Mouse (Mus musculus) cerebellum, adult 9-10 months (tissue): Measurements from ENCODE around the gene Rnf148.

Experiments used
- DNase-seq: peaks from one replicate; pipeline ENCODE4 v3.0.0; 2022

The Rnf148 gene

DNA sequence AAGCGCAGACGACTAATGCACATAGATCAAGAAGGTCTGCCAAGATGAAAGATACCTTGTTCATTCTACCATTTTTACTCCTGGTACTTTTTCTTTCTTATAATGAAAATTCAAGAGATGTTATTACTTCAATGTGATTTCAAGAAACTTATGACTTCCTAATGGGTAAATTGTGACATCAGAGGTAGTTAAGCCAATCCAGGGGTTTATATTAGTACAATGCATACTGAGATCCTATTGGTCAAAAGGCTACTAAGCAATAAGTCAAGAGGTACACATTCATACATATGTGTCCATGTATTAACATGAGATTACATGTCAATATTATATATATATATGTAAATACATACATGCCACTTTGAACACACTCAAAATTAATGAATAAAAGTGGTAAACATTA is at the start of gene Rnf148:
Gene Rnf148, minus strand, starts transcription at position 101 of the 400 bp plus-strand sequence.
- DNase-seq: no peak

DNA sequence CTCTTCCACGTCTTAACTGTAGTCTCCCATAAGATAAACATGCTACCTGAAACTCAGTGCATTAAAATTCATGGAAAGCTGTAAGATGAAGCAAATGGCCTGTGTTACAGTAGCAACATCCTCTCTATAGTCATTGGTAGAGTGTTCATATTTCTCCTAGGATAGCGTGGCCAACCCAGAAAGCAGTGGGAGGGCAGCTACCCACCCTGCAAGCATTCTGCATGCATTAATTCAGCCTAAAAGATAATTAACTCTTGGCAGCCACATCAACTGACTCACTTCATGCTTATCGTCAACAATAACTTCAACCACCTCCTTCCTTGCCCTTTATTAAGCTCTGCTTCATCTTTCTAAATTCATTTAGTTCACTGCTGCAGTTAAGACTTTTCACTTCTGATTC is 45.9 kb upstream of the Rnf148 start:
- no peak for DNase-seq

DNA sequence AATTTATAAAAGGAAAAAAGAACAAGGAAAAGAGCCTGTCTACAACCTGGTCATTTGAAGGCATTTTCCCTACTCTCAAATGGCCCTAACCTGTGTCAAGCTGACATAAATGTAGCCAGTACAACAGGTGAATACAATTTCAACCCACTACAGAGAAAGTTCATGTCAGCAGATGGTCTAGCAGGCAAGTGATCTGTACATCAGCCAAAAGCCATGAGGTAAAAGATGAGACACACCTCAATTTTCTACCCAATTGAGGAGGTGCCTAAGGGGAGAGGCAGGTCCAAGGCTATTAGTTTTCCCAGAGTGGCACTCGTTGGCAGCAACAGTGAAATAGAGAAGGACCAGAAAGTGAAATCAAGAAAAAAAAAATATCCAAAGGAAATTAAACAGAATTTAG is 23.2 kb upstream of the Rnf148 start:
- peak; percentile 55 for DNase-seq

DNA sequence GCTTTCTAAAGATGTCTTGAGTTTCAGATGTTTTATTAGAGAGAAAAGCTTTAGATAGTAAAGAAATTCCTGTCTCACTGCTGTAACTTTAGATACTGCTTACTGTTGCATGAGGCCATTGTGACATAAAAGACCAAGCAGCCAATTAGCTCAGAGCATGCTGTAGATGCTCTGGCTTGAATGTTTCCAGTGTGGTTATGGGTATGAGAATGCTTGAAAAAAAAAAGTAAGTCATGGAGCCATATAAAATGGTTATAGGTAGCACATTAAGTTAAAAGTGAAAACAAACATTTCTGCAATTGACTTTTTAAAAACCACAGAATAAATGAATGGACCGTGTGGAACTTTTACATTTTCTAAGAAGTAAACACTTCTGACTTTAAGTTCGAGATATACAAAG is 4.7 kb downstream of the Rnf148 start, which contains the start of gene Rnf133:
Gene Rnf133, minus strand, starts transcription at position 101 of the 400 bp plus-strand sequence.
- DNase-seq: no peak

DNA sequence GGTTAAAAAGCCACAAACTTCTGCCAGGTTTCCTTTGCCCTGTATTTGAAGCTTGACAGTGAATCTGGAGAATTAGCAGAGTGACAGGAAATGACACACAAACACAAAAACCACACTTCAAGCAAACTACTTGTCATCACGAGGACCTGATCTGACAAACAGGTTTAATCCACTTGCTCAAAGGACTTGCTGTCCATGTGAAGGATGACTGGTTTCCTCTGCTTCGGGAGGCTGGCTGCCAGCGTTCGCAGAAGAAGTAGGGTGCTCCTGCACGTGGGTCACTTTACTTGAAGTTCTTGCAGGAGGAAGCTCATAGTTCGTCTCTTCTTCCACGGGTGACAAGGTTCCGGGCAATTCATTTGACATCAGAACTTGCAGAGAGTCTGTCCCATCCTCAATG is 6.2 kb downstream of the Rnf148 start:
- DNase-seq: no peak

DNA sequence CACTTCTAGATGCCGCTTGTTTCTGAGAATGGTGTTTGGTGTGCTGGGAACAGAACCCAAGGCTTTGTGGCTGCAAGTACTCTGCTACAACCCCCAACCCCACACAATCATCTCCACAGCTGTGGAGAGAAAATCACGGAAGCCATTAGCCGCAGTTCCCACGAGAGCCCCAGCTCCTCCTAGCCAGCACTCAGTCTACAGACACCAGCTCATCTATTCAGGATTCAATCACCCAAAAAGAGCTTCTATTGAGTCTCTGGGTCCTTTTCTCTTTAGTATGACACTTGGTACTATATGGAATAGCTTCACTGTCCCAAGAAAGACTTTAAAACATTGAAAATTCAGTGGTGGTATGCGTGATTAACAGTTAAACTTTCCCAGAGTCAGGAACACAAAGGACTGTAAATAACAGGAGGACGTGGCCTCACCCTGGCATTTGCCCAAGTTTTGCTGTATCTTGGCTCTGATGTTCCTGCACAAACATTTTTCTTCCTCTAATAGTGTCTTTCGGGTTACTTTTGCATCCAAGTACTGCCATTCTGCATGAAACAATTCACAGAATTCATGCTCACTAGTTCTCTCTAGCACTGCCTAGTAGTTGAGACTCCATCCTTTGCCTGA is 7.2 kb downstream of the Rnf148 start:
- DNase-seq: peak; percentile 53

DNA sequence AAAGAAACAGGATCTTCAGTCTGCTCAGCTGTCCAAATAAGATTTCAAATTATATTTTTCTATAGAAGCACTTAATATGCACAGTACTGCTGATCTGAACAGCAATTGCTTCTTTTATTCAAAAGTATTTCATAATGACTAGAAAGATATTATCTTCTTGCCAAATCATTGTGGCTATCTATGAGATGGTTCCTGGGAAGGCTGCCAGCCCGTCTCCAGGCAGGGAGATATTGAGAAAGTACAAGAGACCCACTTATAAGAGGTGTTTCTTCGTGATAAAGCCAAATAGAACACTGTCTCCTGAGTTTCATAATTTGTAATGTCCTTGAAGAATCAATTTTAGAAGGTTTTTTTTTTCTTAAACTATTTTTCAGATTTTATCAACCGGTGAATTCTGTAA is 17.9 kb downstream of the Rnf148 start:
- peak; percentile 83 for DNase-seq

DNA sequence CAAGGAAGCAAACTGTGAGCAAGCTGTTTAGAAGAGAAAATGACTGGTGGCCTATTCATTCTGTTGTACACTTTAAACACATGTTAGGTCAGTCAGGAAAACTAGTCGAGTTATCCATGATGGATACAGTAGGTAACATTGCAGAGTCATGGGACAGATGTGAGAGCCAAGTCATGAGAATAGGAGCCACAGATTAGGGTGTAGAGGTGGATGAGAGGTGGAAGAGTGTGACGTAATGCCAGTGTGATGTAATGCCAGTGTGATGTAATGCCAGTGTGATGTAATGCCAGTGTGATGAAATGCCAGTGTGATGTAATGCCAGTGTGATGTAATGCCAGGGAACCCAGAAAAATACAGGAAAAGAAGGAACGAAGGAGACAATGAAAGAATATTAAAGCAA is 19.7 kb downstream of the Rnf148 start:
- no peak for DNase-seq

DNA sequence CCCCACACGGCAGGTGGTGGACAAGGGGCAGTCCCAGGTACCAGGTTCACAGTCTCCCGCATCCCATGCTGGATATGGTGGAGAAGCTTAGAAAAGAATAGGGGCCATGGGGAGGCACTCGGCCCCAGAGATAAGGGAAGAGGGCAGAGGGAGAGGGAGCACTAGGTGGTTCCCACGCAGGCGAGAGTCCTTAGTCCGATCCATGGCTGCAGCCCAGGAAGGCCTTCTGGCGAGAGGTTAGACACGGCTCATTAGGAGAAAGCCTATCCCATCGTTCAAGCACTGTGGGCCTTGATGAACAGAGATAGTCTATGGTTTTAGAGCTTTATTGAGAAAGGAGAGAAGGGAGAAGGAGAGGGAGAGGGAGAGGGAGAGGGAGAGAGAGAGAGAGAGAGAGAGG is 20.9 kb downstream of the Rnf148 start:
- DNase-seq: no peak

DNA sequence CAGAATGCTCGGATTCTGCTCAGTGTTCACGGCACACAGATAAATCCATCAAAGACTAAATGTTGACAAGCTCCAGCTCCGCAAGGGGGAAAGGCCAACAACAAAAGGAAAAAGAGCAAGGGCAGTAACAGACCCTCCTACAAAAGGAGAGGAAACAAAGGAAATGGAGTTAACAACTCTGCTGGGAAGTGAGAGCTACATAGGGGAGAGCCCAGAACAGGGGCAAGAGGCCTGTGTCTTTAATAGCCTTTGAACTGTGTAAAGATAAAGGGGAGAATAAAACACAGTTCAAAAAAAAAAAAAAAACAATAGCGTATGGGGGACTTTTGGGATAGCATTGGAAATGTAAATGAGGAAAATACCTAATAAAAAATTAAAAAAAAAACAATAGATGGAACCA is 24.5 kb downstream of the Rnf148 start:
- no peak for DNase-seq
